Mouse (Mus musculus): ENCODE data around the gene Abracl. TPM values are rescaled to one million over a fixed set of nuclear protein-coding genes. Genes with fewer than 3 reads are reported as not detected.

Abracl gene
- polyA plus RNA-seq, 1 experiment from 2014 or later: 188 TPM

DNA sequence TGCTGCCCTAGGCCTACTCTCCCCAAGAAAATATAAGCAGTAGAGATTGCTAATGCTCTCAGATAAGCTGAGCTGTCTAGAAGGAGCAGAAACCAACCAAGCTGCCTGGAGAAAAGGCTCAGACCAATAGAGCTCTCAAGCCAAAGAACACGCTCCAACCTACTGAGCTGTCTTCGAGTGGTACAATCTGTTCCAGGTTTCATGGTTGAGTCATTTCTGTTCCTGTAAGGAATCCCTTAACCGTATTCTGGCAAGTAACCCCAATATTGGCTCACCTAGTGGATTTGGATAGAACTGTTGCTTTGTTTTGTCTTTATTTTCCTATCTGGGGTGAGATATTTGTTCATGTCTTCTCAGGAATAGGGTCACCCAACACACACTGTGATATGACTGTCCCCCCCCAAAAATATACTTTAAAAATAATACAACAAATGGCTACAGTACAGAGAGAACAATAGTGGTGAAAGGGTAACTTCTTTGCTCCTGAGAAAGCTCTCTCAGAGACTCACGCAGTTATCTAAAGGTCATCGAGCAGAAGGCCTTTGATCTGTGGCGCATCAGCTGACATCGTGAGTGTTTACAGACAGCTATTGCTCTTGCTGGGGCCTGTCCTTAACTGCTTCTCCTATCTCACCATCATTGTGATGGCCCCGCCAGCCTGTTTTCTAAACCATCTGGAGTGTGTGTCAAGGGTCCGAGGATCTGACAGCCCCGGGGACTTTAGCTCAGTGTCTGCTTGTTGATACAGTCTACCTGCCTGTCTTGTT lies 24.5 kb upstream of the Abracl start:
- H3K4me1 ChIP-seq (replicated peaks; ENCODE audit: control insufficient read depth, insufficient read depth, low read length): no peaks in the 10 kb centered on the region
- H3K27me3 ChIP-seq (ENCODE audit: control insufficient read depth, insufficient read depth, low read length): no peaks in the 10 kb centered on the region
- no peaks in the 10 kb centered on the region for H3K36me3 ChIP-seq (ENCODE audit: control insufficient read depth, insufficient read depth, low read length)
- H3K27ac ChIP-seq (ENCODE audit: low read depth, low read length): no peak overlapping the region
- no peak for ATAC-seq (replicated peaks; ENCODE audit: low FRiP score)
- H3K9me3 ChIP-seq (ENCODE audit: control insufficient read depth, low read length): no peaks in the 10 kb centered on the region
- 84% methylated on average over 10 of the region's 10 CpGs for WGBS
- H3K9ac ChIP-seq (ENCODE audit: low read length): no peak overlapping the region
- H3K4me2 ChIP-seq (ENCODE audit: low read depth, low read length, severe bottlenecking): no peak overlapping the region
- no peak overlapping the region for H3K4me3 ChIP-seq (ENCODE audit: low read depth, low read length)
- no peak for DNase-seq (ENCODE audit: low spot score)

DNA sequence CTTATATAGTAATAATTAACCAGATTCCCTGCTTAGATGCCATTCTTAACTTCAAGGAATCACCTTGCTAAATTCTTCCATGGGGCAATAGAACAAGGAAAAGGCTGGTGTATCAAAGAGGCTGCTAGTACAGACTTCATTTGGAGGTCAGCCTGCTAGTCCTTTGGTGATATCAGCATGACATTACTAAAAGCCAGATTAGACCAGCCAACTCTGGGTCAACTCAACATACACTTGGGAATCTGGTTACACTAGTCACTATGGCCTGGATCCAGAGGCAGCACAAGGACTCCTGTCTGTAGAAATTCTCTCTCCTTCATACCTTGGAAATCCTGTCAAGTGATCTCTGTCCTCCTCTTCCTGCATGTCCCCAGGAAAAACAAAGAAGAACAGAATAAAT lies 23.3 kb upstream of the Abracl start:
- Histone ChIP-seq H3K4me1 (replicated peaks; ENCODE audit: control insufficient read depth, insufficient read depth, low read length) (no peaks in the 10 kb centered on the region), H3K9ac (ENCODE audit: low read length) (no peak overlapping the region), H3K9me3 (ENCODE audit: control insufficient read depth, low read length) (no peaks in the 10 kb centered on the region), H3K27me3 (ENCODE audit: control insufficient read depth, insufficient read depth, low read length) (no peaks in the 10 kb centered on the region), H3K36me3 (ENCODE audit: control insufficient read depth, insufficient read depth, low read length) (no peaks in the 10 kb centered on the region), H3K4me3 (ENCODE audit: low read depth, low read length) (no peak overlapping the region), H3K27ac (ENCODE audit: low read depth, low read length) (no peak overlapping the region), H3K4me2 (ENCODE audit: low read depth, low read length, severe bottlenecking) (no peak overlapping the region)
- DNase-seq (ENCODE audit: low spot score): no peak
- ATAC-seq (replicated peaks; ENCODE audit: low FRiP score): no peak

DNA sequence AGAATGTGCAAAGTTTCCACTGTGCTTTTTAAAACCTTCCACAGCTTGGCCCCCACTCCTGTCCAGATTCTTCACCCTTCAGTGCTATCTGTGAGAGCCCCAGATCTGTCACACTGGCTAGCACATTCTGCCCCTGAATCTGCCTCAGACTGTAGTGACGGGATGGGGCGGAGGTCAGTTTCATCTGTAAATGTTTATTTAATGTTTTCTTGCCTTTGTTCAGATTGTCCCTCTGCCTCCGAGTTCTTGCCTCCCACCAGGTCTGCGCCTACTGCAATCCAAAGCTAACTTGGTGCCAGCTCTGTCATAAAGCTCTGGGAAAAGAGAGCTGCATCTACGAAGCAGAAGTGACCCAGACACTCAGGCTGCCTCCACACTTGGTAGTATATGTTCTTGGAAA lies 13.8 kb upstream of the Abracl start:
- Histone ChIP-seq H3K36me3 (ENCODE audit: control insufficient read depth, insufficient read depth, low read length) (no peaks in the 10 kb centered on the region), H3K4me1 (replicated peaks; ENCODE audit: control insufficient read depth, insufficient read depth, low read length) (no peaks in the 10 kb centered on the region), H3K9me3 (ENCODE audit: control insufficient read depth, low read length) (no peaks in the 10 kb centered on the region), H3K4me2 (ENCODE audit: low read depth, low read length, severe bottlenecking) (no peak overlapping the region), H3K27ac (ENCODE audit: low read depth, low read length) (no peak overlapping the region), H3K27me3 (ENCODE audit: control insufficient read depth, insufficient read depth, low read length) (no peaks in the 10 kb centered on the region), H3K4me3 (ENCODE audit: low read depth, low read length) (no peak overlapping the region), H3K9ac (ENCODE audit: low read length) (no peak overlapping the region)
- ATAC-seq (replicated peaks; ENCODE audit: low FRiP score) (no peak), DNase-seq (ENCODE audit: low spot score) (no peak)
- WGBS: 91% methylated on average over 5 of the region's 5 CpGs

DNA sequence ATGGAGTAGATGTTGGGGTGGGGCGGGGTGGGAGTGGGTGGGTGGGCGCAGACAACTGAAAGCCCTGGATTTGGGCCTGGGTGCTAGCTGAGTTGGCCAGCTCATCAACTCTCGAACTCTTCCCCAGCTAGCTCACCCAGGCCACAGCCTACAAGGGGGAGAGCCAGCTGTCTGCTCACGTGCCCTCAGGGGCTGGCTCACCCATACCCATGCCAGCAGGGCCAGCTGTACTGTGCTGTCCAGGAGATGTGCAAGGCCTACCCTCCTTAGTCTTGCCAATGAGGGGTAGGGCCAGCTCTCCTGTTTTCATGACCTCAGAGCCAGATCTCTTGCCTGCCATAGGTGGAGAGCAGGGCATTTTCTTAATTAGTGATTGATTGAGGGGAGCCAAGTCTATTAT lies 11.3 kb upstream of the Abracl start:
- no peak overlapping the region for H3K4me2 ChIP-seq (ENCODE audit: low read depth, low read length, severe bottlenecking)
- no peaks in the 10 kb centered on the region for H3K4me1 ChIP-seq (replicated peaks; ENCODE audit: control insufficient read depth, insufficient read depth, low read length)
- 75% methylated on average over 4 of the region's 4 CpGs for WGBS
- H3K27ac ChIP-seq (ENCODE audit: low read depth, low read length): no peak overlapping the region
- DNase-seq (ENCODE audit: low spot score) (no peak), ATAC-seq (replicated peaks; ENCODE audit: low FRiP score) (no peak)
- no peaks in the 10 kb centered on the region for H3K9me3 ChIP-seq (ENCODE audit: control insufficient read depth, low read length)
- no peak overlapping the region for H3K4me3 ChIP-seq (ENCODE audit: low read depth, low read length)
- H3K36me3 ChIP-seq (ENCODE audit: control insufficient read depth, insufficient read depth, low read length): no peaks in the 10 kb centered on the region
- H3K27me3 ChIP-seq (ENCODE audit: control insufficient read depth, insufficient read depth, low read length): no peaks in the 10 kb centered on the region
- H3K9ac ChIP-seq (ENCODE audit: low read length): no peak overlapping the region

DNA sequence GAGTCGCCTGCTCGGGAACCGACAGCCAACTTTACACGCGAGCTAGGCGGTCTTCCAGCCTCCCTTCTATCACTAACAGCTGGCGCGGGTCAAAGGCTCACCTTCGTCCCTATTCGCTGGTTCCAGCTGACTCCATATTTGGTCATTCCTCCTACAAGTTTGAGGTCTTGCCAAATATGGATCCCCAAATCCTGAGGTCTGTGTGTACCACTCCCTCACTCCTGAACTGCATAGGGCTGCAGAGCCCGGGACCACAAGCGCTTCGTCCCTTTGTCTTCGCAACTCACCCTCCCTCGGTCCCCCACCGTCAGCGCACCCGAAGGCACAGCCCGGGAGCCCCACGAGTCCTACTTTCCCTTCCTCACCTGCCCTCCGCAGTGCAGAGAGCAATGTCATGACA lies 776 bp downstream of the Abracl start:
- Histone ChIP-seq H3K27ac (ENCODE audit: low read depth, low read length) (peak overlapping the region; percentile 74), H3K9me3 (ENCODE audit: control insufficient read depth, low read length) (no peaks in the 10 kb centered on the region), H3K4me2 (ENCODE audit: low read depth, low read length, severe bottlenecking) (peak overlapping the region; percentile 67), H3K27me3 (ENCODE audit: control insufficient read depth, insufficient read depth, low read length) (no peaks in the 10 kb centered on the region), H3K4me1 (replicated peaks; ENCODE audit: control insufficient read depth, insufficient read depth, low read length) (peaks cover 2% of the 10 kb centered on the region; the same call in 1 of the 2 replicates), H3K4me3 (ENCODE audit: low read depth, low read length) (peak overlapping the region; percentile 63), H3K36me3 (ENCODE audit: control insufficient read depth, insufficient read depth, low read length) (no peaks in the 10 kb centered on the region), H3K9ac (ENCODE audit: low read length) (peak overlapping the region; percentile 89)
- DNase-seq (ENCODE audit: low spot score): peak; percentile 80
- WGBS: 1% methylated on average over 21 of the region's 21 CpGs
- peak; percentile 79 for ATAC-seq (replicated peaks; ENCODE audit: low FRiP score)

DNA sequence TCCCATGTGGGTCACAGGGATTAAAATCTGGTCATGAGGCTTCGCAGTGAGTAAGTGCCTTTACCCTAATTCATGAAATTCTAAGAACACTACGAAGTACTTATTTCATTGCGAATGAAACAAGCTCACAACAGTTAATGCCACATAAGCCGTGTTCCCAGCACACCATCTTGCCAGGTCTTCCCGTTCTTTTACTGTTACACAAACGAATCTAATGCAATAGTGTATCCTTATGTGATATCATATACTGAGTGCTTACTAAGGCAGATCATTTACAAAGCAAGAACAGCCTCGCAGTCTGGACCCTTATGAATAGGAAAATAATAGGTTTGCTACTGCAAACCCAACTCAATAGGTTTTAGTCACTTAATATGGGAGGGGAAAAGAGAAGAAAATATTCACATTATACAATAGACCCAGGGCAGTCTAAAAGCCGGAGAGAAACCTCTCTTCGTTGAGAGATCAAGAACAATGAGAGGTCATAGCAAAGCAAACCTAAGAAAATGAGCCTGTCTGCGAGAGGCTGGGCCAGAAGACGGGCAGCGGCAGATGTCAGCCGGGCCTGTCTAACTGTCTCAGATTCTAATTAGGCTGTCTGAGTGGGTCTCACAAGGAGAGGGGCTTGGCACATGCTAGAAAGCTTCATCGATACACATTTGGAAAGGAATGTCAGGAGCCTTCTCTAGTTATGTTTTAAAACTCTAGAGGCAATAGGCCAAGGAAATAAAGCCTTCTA lies 1.3 kb downstream of the Abracl start:
- Histone ChIP-seq H3K4me3 (ENCODE audit: low read depth, low read length) (peak overlapping the region; percentile 63), H3K4me1 (replicated peaks; ENCODE audit: control insufficient read depth, insufficient read depth, low read length) (peaks cover 2% of the 10 kb centered on the region; the same call in 1 of the 2 replicates), H3K27ac (ENCODE audit: low read depth, low read length) (peak overlapping the region; percentile 74), H3K9ac (ENCODE audit: low read length) (peak overlapping the region; percentile 89), H3K27me3 (ENCODE audit: control insufficient read depth, insufficient read depth, low read length) (no peaks in the 10 kb centered on the region), H3K4me2 (ENCODE audit: low read depth, low read length, severe bottlenecking) (peak overlapping the region; percentile 67), H3K36me3 (ENCODE audit: control insufficient read depth, insufficient read depth, low read length) (no peaks in the 10 kb centered on the region), H3K9me3 (ENCODE audit: control insufficient read depth, low read length) (no peaks in the 10 kb centered on the region)
- ATAC-seq (replicated peaks; ENCODE audit: low FRiP score) (peak; percentile 37), DNase-seq (ENCODE audit: low spot score) (no peak)
- 37% methylated on average over 14 of the region's 14 CpGs for WGBS

DNA sequence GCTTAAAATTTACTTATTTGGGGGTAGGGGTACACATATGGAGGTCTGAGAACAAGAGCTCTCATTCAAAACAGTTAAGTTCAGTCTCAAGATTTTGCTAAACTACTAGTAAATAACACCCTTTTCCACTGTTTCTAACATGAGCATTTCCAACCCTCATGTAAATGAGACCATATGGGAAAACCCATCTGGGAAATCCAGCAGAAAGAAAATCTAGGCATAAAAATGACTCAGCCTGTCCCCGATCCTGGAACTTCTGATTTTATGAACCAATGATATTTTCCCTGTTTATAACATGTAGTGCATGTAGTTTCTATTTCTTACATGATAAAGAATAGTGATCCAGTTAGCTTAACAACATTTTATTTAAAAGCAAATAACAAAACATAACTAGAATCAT lies 2.2 kb downstream of the Abracl start:
- DNase-seq (ENCODE audit: low spot score) (no peak), ATAC-seq (replicated peaks; ENCODE audit: low FRiP score) (no peak)
- Histone ChIP-seq H3K36me3 (ENCODE audit: control insufficient read depth, insufficient read depth, low read length) (no peaks in the 10 kb centered on the region), H3K27ac (ENCODE audit: low read depth, low read length) (no peak overlapping the region), H3K9ac (ENCODE audit: low read length) (no peak overlapping the region), H3K4me2 (ENCODE audit: low read depth, low read length, severe bottlenecking) (no peak overlapping the region), H3K4me3 (ENCODE audit: low read depth, low read length) (no peak overlapping the region), H3K4me1 (replicated peaks; ENCODE audit: control insufficient read depth, insufficient read depth, low read length) (peaks cover 2% of the 10 kb centered on the region; the same call in 1 of the 2 replicates), H3K27me3 (ENCODE audit: control insufficient read depth, insufficient read depth, low read length) (no peaks in the 10 kb centered on the region), H3K9me3 (ENCODE audit: control insufficient read depth, low read length) (no peaks in the 10 kb centered on the region)
- 85% methylated on average over 1 of the region's 1 CpGs for WGBS

DNA sequence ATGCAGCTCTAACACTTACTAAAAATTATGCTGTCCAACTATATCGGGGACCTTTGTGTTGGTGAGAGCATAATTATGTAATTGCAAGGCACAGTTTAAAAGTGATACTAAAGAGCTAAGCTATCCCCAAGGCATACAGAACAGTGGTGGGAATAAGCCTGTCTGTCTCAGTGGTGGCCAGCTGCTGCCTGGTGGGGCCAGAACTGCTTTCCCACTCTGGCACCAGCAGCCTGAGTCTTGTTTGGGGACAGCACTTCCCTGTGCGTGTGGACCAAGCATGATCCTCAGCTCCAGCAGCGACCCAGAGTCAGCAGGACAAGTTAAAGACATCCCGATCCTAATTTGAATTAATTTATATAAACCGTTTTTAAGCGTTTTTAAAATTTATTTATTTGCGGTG lies 2.6 kb downstream of the Abracl start:
- no peak overlapping the region for H3K4me2 ChIP-seq (ENCODE audit: low read depth, low read length, severe bottlenecking)
- H3K4me1 ChIP-seq (replicated peaks; ENCODE audit: control insufficient read depth, insufficient read depth, low read length): peaks cover 2% of the 10 kb centered on the region; the same call in 1 of the 2 replicates
- no peak for ATAC-seq (replicated peaks; ENCODE audit: low FRiP score)
- H3K9ac ChIP-seq (ENCODE audit: low read length): no peak overlapping the region
- no peaks in the 10 kb centered on the region for H3K27me3 ChIP-seq (ENCODE audit: control insufficient read depth, insufficient read depth, low read length)
- no peak for DNase-seq (ENCODE audit: low spot score)
- no peaks in the 10 kb centered on the region for H3K36me3 ChIP-seq (ENCODE audit: control insufficient read depth, insufficient read depth, low read length)
- H3K27ac ChIP-seq (ENCODE audit: low read depth, low read length): no peak overlapping the region
- WGBS: 83% methylated on average over 7 of the region's 7 CpGs
- H3K4me3 ChIP-seq (ENCODE audit: low read depth, low read length): no peak overlapping the region
- no peaks in the 10 kb centered on the region for H3K9me3 ChIP-seq (ENCODE audit: control insufficient read depth, low read length)
